Mouse (Mus musculus): ENCODE data around the gene Zfp598.

- TF ChIP-seq CTCF (IDR thresholded peaks at IDR 0.05; ENCODE audit: insufficient read depth, low read length) = peak; percentile 86
- TF ChIP-seq POLR2A (IDR thresholded peaks at IDR 0.05; ENCODE audit: borderline replicate concordance, extremely low read depth, low read depth, low read length) = no peak
These were observed 15.3 kb upstream of the Zfp598 start for GRCm38 (mm10) chr17:24653967-24654710.
